Comparison of ENCODE assay signal across 9 mouse cellular contexts in genomic region chr19:29648550-29648914, GRCm38 (mm10). TPM values are rescaled to one million over a fixed set of nuclear protein-coding genes. Genes with fewer than 3 reads are reported as not detected.
DNase-seq lines count a peak whose midpoint lies in the region; ATAC-seq and TF ChIP-seq lines count a peak whose summit lies in the region.
"Had no signal": no experiment of that assay in that cellular context is flagged by ENCODE, and none has a peak within 500 bp of the region (broad histone marks: within the 10 kb centered on the region; RNA-seq: fewer than 3 reads in every experiment).

No protein-coding gene starts in this region.

- no peak for TF ChIP-seq CTCF in cerebellum, adult 2 months (IDR thresholded peaks at IDR 0.05; ENCODE audit: borderline replicate concordance, insufficient read depth, low read depth, low read length)
- TF ChIP-seq CTCF in lung, postnatal 0 days (IDR thresholded peaks at IDR 0.05): no peak

- no peaks in the 10 kb centered on the region; the same call in 1 of the 2 replicates for H3K4me1 ChIP-seq in cerebellum, adult 2 months (ENCODE audit: control insufficient read depth, insufficient read depth, low read length)
- no peaks in the 10 kb centered on the region for H3K4me1 ChIP-seq in lung, postnatal 0 days (ENCODE audit: insufficient read depth, low read depth, low read length)
- peaks cover 3% of the 10 kb centered on the region; the same call in 1 of the 2 replicates for H3K4me1 ChIP-seq in limb, embryonic 14.5 days (ENCODE audit: control insufficient read depth, insufficient read depth, low read length)
- no peaks in the 10 kb centered on the region for H3K4me1 ChIP-seq in stomach, embryonic 15.5 days

- peak overlapping the region; percentile 82 for H3K4me3 ChIP-seq in cerebellum, adult 2 months (replicated peaks; ENCODE audit: insufficient read depth, low read depth, low read length)
- H3K4me3 ChIP-seq in lung, postnatal 0 days (ENCODE audit: low read depth, low read length): no peak overlapping the region
- peak overlapping the region; percentile 80 for H3K4me3 ChIP-seq in limb, embryonic 14.5 days (replicated peaks; ENCODE audit: low read length)
- H3K4me3 ChIP-seq in stomach, embryonic 15.5 days (replicated peaks): peak overlapping the region; percentile 86

- H3K36me3 ChIP-seq in lung, postnatal 0 days (ENCODE audit: insufficient read depth, low read length): no peaks in the 10 kb centered on the region
- H3K36me3 ChIP-seq in limb, embryonic 14.5 days (ENCODE audit: control insufficient read depth, insufficient read depth, low read length): peaks cover 9% of the 10 kb centered on the region; the same call in 1 of the 2 replicates
- 0 out of 2 replicates have a peak, but pooled peaks cover 6% of the 10 kb centered on the region for H3K36me3 ChIP-seq in stomach, embryonic 15.5 days

- no peaks in the 10 kb centered on the region for H3K27me3 ChIP-seq in cerebellum, adult 2 months (ENCODE audit: control insufficient read depth, insufficient read depth, low read length)
- H3K27me3 ChIP-seq in lung, postnatal 0 days (replicated peaks; ENCODE audit: insufficient read depth, low read length): no peaks in the 10 kb centered on the region
- H3K27me3 ChIP-seq in limb, embryonic 14.5 days (ENCODE audit: control insufficient read depth, insufficient read depth, low read length): no peaks in the 10 kb centered on the region
- H3K27me3 ChIP-seq in stomach, embryonic 15.5 days (replicated peaks): no peaks in the 10 kb centered on the region

- no peak for ATAC-seq in lung, postnatal 0 days
- ATAC-seq in limb, embryonic 14.5 days (ENCODE audit: low FRiP score, low read depth): no peak
- no peak for ATAC-seq in stomach, embryonic 15.5 days (ENCODE audit: insufficient read depth, low FRiP score, low read depth)

- peak overlapping the region; percentile 36; the same call in 1 of the 2 replicates for H3K27ac ChIP-seq in cerebellum, adult 2 months (ENCODE audit: insufficient read depth, low read length)
- no peak overlapping the region for H3K27ac ChIP-seq in lung, postnatal 0 days (ENCODE audit: low read length)
- H3K27ac ChIP-seq in limb, embryonic 14.5 days (replicated peaks; ENCODE audit: low read depth, low read length): no peak overlapping the region
- no peak overlapping the region for H3K27ac ChIP-seq in stomach, embryonic 15.5 days

- no peak for TF ChIP-seq EP300 in lung, postnatal 0 days (IDR thresholded peaks at IDR 0.05)

- no peak overlapping the region for H3K9ac ChIP-seq in lung, postnatal 0 days (replicated peaks; ENCODE audit: low read depth)
- no peak overlapping the region for H3K9ac ChIP-seq in limb, embryonic 14.5 days (ENCODE audit: low read depth, low read length, severe bottlenecking)
- H3K9ac ChIP-seq in stomach, embryonic 15.5 days: no peak overlapping the region

- H3K9me3 ChIP-seq in lung, postnatal 0 days (ENCODE audit: low read length): no peaks in the 10 kb centered on the region
- H3K9me3 ChIP-seq in limb, embryonic 14.5 days (ENCODE audit: control insufficient read depth, low read length): no peaks in the 10 kb centered on the region
- H3K9me3 ChIP-seq in stomach, embryonic 15.5 days: no peaks in the 10 kb centered on the region

- 18% methylated on average over 4 of the region's 4 CpGs for WGBS in cerebellum, adult 2 months
- 32% methylated on average over 4 of the region's 4 CpGs for WGBS in lung, postnatal 0 days
- WGBS in limb, embryonic 14.5 days: 30% methylated on average over 4 of the region's 4 CpGs
- 26% methylated on average over 4 of the region's 4 CpGs for WGBS in stomach, embryonic 15.5 days

- no peak; the same call in 1 of the 2 replicates for TF ChIP-seq POLR2A in cerebellum, adult 2 months (IDR thresholded peaks at IDR 0.05; ENCODE audit: borderline replicate concordance, insufficient read depth, low read length)
- TF ChIP-seq POLR2A in limb, embryonic 14.5 days (IDR thresholded peaks at IDR 0.05; ENCODE audit: borderline replicate concordance, extremely low read depth, insufficient read depth, insufficient read length): no peak

- no peak for DNase-seq in cerebellum, adult 2 months
- no peak for DNase-seq in cerebellum, adult 9-10 months
- DNase-seq in lung, postnatal 0 days (ENCODE audit: low spot score): no peak
- DNase-seq in lung, postnatal 36 days: no peak
- no peak for DNase-seq in limb, embryonic 14.5 days (ENCODE audit: low spot score)
- DNase-seq in adrenal gland, postnatal 36 days: no peak
- DNase-seq in thymus, adult 18-20 months: no peak

- H3K4me2 ChIP-seq in lung, postnatal 0 days (replicated peaks; ENCODE audit: low read depth, low read length): peak overlapping the region; percentile 75; the same call in 1 of the 2 replicates
- H3K4me2 ChIP-seq in limb, embryonic 14.5 days (replicated peaks; ENCODE audit: low read depth, low read length, severe bottlenecking): peak overlapping the region; percentile 60; the same call in 1 of the 2 replicates
- peak overlapping the region; percentile 65; the same call in 1 of the 2 replicates for H3K4me2 ChIP-seq in stomach, embryonic 15.5 days

RNA-seq across cellular contexts. Expression of gene Ermp1, which starts 0.3 kb away (rescaled TPM):
- 44.9 and 45.6 TPM in 2 replicates for polyA plus RNA-seq in cerebellum, adult 2 months (2012; rRNA removed)
- polyA plus RNA-seq in lung, postnatal 0 days (2015; fragmentation: Nextera tagmentation; extraction: Ambion mirVana): 3.2 TPM in 2 replicates
- 16.7 and 20.1 TPM in 2 replicates for polyA plus RNA-seq in limb, embryonic 14.5 days (2012; rRNA removed)
- polyA plus RNA-seq in limb, embryonic 14.5 days (2014; fragmentation: Nextera tagmentation; extraction: Ambion mirVana): 16.1 and 18.1 TPM in 2 replicates
- 14.2 and 15.5 TPM in 2 replicates for polyA plus RNA-seq in stomach, embryonic 15.5 days (2015; fragmentation: Nextera tagmentation; extraction: Ambion mirVana)
- 10 to 100 TPM; 54.2 to 60.9 TPM for total RNA-seq in adrenal gland, postnatal 36 days (2021)

RNA-seq across cellular contexts. Expression of gene Mlana, which starts 49.1 kb away (rescaled TPM):
- not detected in 2 replicates for polyA plus RNA-seq in cerebellum, adult 2 months (2012; rRNA removed)
- 0.15 and 0.61 TPM in 2 replicates for polyA plus RNA-seq in lung, postnatal 0 days (2015; fragmentation: Nextera tagmentation; extraction: Ambion mirVana)
- polyA plus RNA-seq in limb, embryonic 14.5 days (2012; rRNA removed): 0.34 and 0.63 TPM in 2 replicates
- 0.80 and 0.82 TPM in 2 replicates for polyA plus RNA-seq in limb, embryonic 14.5 days (2014; fragmentation: Nextera tagmentation; extraction: Ambion mirVana)
- not detected in 2 replicates for polyA plus RNA-seq in stomach, embryonic 15.5 days (2015; fragmentation: Nextera tagmentation; extraction: Ambion mirVana)
- not detected for total RNA-seq in adrenal gland, postnatal 36 days (2021)
- total RNA-seq: neutrophil, adult 5-6 weeks had no signal
